Mouse (Mus musculus): ENCODE data around the gene Pcgf6.
"Not testable (repeated sequence)": the region's sequence is repeated elsewhere in the genome, so short reads cannot be mapped to it uniquely, and the experiment has no call there.

The Pcgf6 gene

GRCm38 (mm10) chr19:47026513-47026912 lies 24.2 kb downstream of the Pcgf6 start:
- DNase-seq (ENCODE audit: low spot score) = no peak

- DNase-seq (ENCODE audit: low spot score) = no peak
These were observed 25.8 kb downstream of the Pcgf6 start for GRCm38 (mm10) chr19:47024954-47025353.

- DNase-seq (ENCODE audit: low spot score) = no peak
These were observed 27.2 kb downstream of the Pcgf6 start for GRCm38 (mm10) chr19:47023546-47023945.

GRCm38 (mm10) chr19:47022709-47023108 lies 28.0 kb downstream of the Pcgf6 start:
- DNase-seq (ENCODE audit: low spot score) = no peak

GRCm38 (mm10) chr19:47019326-47019725 lies 31.4 kb downstream of the Pcgf6 start:
- DNase-seq (ENCODE audit: low spot score) = no peak

- no peak for DNase-seq (ENCODE audit: low spot score)
These were observed 32.4 kb downstream of the Pcgf6 start for GRCm38 (mm10) chr19:47018330-47018729.

GRCm38 (mm10) chr19:47017831-47018230 lies 32.9 kb downstream of the Pcgf6 start:
- no peak for DNase-seq (ENCODE audit: low spot score)

GRCm38 (mm10) chr19:47016487-47016886 lies 34.2 kb downstream of the Pcgf6 start:
- peak; percentile 69 for DNase-seq (ENCODE audit: low spot score)

- no peak for DNase-seq (ENCODE audit: low spot score)
These were observed 34.7 kb downstream of the Pcgf6 start for GRCm38 (mm10) chr19:47015965-47016364.

- no peak for DNase-seq (ENCODE audit: low spot score)
These were observed 35.3 kb downstream of the Pcgf6 start for GRCm38 (mm10) chr19:47015396-47015795.

- DNase-seq (ENCODE audit: low spot score) = no peak
These were observed 36.0 kb downstream of the Pcgf6 start, which contains the start of the genes Ina and Nt5c2 for GRCm38 (mm10) chr19:47014447-47015381. TSS of gene Ina (plus strand) at chr19:47014698. TSS of gene Nt5c2 (minus strand) at chr19:47015153.

GRCm38 (mm10) chr19:47014159-47014446 lies 36.6 kb downstream of the Pcgf6 start:
- no peak for DNase-seq (ENCODE audit: low spot score)

- no peak for DNase-seq (ENCODE audit: low spot score)
These were observed 37.2 kb downstream of the Pcgf6 start for GRCm38 (mm10) chr19:47013340-47014158.

GRCm38 (mm10) chr19:47012521-47013130 lies 38.1 kb downstream of the Pcgf6 start:
- no peak for DNase-seq (ENCODE audit: low spot score)

GRCm38 (mm10) chr19:47009943-47010342 lies 40.8 kb downstream of the Pcgf6 start:
- DNase-seq (ENCODE audit: low spot score) = no peak

- no peak for DNase-seq (ENCODE audit: low spot score)
These were observed 41.3 kb downstream of the Pcgf6 start for GRCm38 (mm10) chr19:47009420-47009819.

GRCm38 (mm10) chr19:47006321-47006720 lies 44.4 kb downstream of the Pcgf6 start:
- no peak for DNase-seq (ENCODE audit: low spot score)

- DNase-seq (ENCODE audit: low spot score) = no peak
These were observed 44.8 kb downstream of the Pcgf6 start for GRCm38 (mm10) chr19:47005873-47006272.

GRCm38 (mm10) chr19:47003742-47004511 lies 46.8 kb downstream of the Pcgf6 start:
- DNase-seq (ENCODE audit: low spot score) = no peak

- not testable (repeated sequence) for DNase-seq (ENCODE audit: low spot score)
These were observed 50.3 kb downstream of the Pcgf6 start for GRCm38 (mm10) chr19:47000357-47000756.

- DNase-seq (ENCODE audit: low spot score) = no peak
These were observed 51.0 kb downstream of the Pcgf6 start for GRCm38 (mm10) chr19:46999753-47000152.

- no peak for DNase-seq (ENCODE audit: low spot score)
These were observed 51.8 kb downstream of the Pcgf6 start for GRCm38 (mm10) chr19:46998953-46999352.

Measured in urinary bladder, postnatal 10 days (tissue).